Mouse (Mus musculus): Measurements from ENCODE around the gene Cmc1.

- TF ChIP-seq CTCF (IDR thresholded peaks at IDR 0.05; ENCODE audit: low read depth, low read length) (no peak), POLR2A (IDR thresholded peaks at IDR 0.05; ENCODE audit: extremely low read depth, insufficient read depth, low read length) (no peak)
These were observed 109.0 kb downstream of the Cmc1 start for GRCm38 (mm10) chr9:118041022-118041400.
